Mouse (Mus musculus): ENCODE data around the gene Ubr4.

DNA sequence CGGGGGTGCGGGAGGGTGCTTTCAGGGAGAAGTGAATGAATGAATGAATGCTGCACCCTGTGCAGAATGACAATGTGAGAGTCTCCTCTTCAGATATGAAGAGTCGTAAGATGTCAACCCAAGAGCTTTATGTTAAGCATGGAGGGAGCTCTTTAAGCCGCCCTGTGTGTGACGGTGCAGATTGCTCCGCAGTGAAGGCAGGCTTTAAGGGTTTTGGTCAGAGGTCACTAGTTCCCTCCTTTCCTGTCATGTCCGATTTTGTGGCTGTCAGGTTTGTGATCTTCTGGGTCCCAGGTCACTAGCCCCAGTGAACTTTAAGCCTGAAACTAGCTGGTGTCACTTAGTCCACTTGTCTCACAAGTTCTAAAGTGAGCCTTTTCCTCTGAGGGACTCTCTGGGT, 423 bp downstream of the Ubr4 start:
- no peak for TF ChIP-seq CHD2 (IDR thresholded peaks at IDR 0.05; ENCODE audit: low read depth, low read length)
- no peak for TF ChIP-seq ZNF384 (IDR thresholded peaks at IDR 0.05; ENCODE audit: low read depth, low read length)
- no peak for TF ChIP-seq ZC3H11A (IDR thresholded peaks at IDR 0.05; ENCODE audit: borderline replicate concordance, low read depth, low read length)
- TF ChIP-seq HCFC1 (IDR thresholded peaks at IDR 0.05; ENCODE audit: borderline replicate concordance, insufficient read depth, low read length) = no peak

Data from ES-E14 (cell line).